ENCODE assay signal across 30 mouse cellular contexts in the genomic region with DNA sequence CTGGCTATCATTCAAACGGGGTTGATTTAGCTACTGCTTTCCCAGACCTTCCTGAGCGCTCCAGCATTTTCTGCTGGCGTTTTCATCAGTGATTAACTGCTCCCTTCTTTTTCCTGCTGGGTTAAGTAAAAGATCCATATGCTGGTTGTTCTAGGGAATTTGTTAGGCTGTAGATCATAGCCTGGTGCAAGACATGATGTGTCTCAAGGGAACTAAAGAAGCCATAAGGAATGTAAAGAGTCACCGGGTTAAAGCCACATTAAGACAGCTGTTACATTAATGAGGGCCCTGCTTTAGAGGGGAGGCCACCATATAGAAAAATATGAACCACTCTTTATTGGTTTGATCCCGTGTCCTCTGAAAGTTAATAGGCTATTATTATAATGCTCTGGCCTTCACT.
DNase-seq lines count a peak whose midpoint lies in the region; ATAC-seq lines count a peak whose summit lies in the region.
"Had no signal": no experiment of that assay in that cellular context is flagged by ENCODE, and none has a peak within 500 bp of the region (broad histone marks: within the 10 kb centered on the region; RNA-seq: fewer than 3 reads in every experiment).

No protein-coding gene starts in this region.

- no peak overlapping the region for H3K4me2 ChIP-seq in embryonic facial prominence, embryonic 14.5 days (ENCODE audit: low read depth, low read length)
- H3K4me2 ChIP-seq in limb, embryonic 12.5 days, result no peak overlapping the region
- no peak overlapping the region for H3K4me2 ChIP-seq in midbrain, embryonic 11.5 days
- H3K4me2 ChIP-seq: embryonic facial prominence, embryonic 12.5 days; heart, embryonic 13.5 days; hindbrain, embryonic 15.5 days; liver, embryonic 12.5 days had no signal

- no peak overlapping the region for H3K27ac ChIP-seq in embryonic facial prominence, embryonic 14.5 days (replicated peaks; ENCODE audit: low read depth, low read length)
- H3K27ac ChIP-seq in embryonic facial prominence, embryonic 10.5 days (replicated peaks), result no peak overlapping the region
- H3K27ac ChIP-seq in limb, embryonic 12.5 days, result 0 out of 2 replicates have a peak overlapping the region, but pooled peaks have one; percentile 42
- H3K27ac ChIP-seq in limb, embryonic 10.5 days, result no peak overlapping the region
- H3K27ac ChIP-seq in midbrain, embryonic 11.5 days (ENCODE audit: low read depth, low read length), result no peak overlapping the region
- H3K27ac ChIP-seq: embryonic facial prominence, embryonic 12.5 days; heart, embryonic 13.5 days; hindbrain, embryonic 10.5 days; hindbrain, embryonic 15.5 days; liver, embryonic 12.5 days; stomach, postnatal 0 days had no signal

- H3K9ac ChIP-seq in embryonic facial prominence, embryonic 14.5 days (ENCODE audit: low read depth, low read length), result no peak overlapping the region
- H3K9ac ChIP-seq in limb, embryonic 12.5 days (replicated peaks), result no peak overlapping the region
- no peak overlapping the region for H3K9ac ChIP-seq in midbrain, embryonic 11.5 days (ENCODE audit: low read length)
- H3K9ac ChIP-seq: embryonic facial prominence, embryonic 12.5 days; heart, embryonic 13.5 days; hindbrain, embryonic 15.5 days; liver, embryonic 12.5 days; liver, postnatal 0 days had no signal

- H3K4me1 ChIP-seq in embryonic facial prominence, embryonic 14.5 days (ENCODE audit: control insufficient read depth, insufficient read depth, low read length), result 0 out of 2 replicates have a peak, but pooled peaks cover 6% of the 10 kb centered on the region
- no peaks in the 10 kb centered on the region; the same call in 1 of the 2 replicates for H3K4me1 ChIP-seq in embryonic facial prominence, embryonic 10.5 days
- H3K4me1 ChIP-seq in limb, embryonic 12.5 days (replicated peaks), result 0 out of 2 replicates have a peak, but pooled peaks cover 8% of the 10 kb centered on the region
- H3K4me1 ChIP-seq in limb, embryonic 10.5 days, result peaks cover 10% of the 10 kb centered on the region
- H3K4me1 ChIP-seq in midbrain, embryonic 11.5 days (ENCODE audit: control insufficient read depth, insufficient read depth, low read length), result no peaks in the 10 kb centered on the region
- H3K4me1 ChIP-seq: embryonic facial prominence, embryonic 12.5 days; heart, embryonic 13.5 days; hindbrain, embryonic 10.5 days; hindbrain, embryonic 15.5 days; liver, embryonic 12.5 days; megakaryocyte, embryonic 14.5 days had no signal

- H3K9me3 ChIP-seq in embryonic facial prominence, embryonic 14.5 days (ENCODE audit: control insufficient read depth, low read length), result no peaks in the 10 kb centered on the region
- H3K9me3 ChIP-seq in embryonic facial prominence, embryonic 10.5 days, result no peaks in the 10 kb centered on the region
- H3K9me3 ChIP-seq in limb, embryonic 12.5 days, result no peaks in the 10 kb centered on the region
- no peaks in the 10 kb centered on the region for H3K9me3 ChIP-seq in limb, embryonic 10.5 days (replicated peaks)
- no peaks in the 10 kb centered on the region for H3K9me3 ChIP-seq in midbrain, embryonic 11.5 days (ENCODE audit: control insufficient read depth, low read length)
- H3K9me3 ChIP-seq: embryonic facial prominence, embryonic 12.5 days; heart, embryonic 13.5 days; hindbrain, embryonic 10.5 days; hindbrain, embryonic 15.5 days; liver, embryonic 12.5 days had no signal

- H3K36me3 ChIP-seq in embryonic facial prominence, embryonic 14.5 days (ENCODE audit: control insufficient read depth, insufficient read depth, low read length), result peaks cover 13% of the 10 kb centered on the region; the same call in 1 of the 2 replicates
- peaks cover 12% of the 10 kb centered on the region; the same call in 1 of the 2 replicates for H3K36me3 ChIP-seq in embryonic facial prominence, embryonic 10.5 days (replicated peaks)
- no peaks in the 10 kb centered on the region for H3K36me3 ChIP-seq in limb, embryonic 12.5 days
- H3K36me3 ChIP-seq in limb, embryonic 10.5 days, result no peaks in the 10 kb centered on the region
- H3K36me3 ChIP-seq in midbrain, embryonic 11.5 days (ENCODE audit: control insufficient read depth, insufficient read depth, low read length), result no peaks in the 10 kb centered on the region
- H3K36me3 ChIP-seq: embryonic facial prominence, embryonic 12.5 days; heart, embryonic 13.5 days; hindbrain, embryonic 15.5 days; liver, embryonic 12.5 days had no signal

- H3K4me3 ChIP-seq in embryonic facial prominence, embryonic 14.5 days (ENCODE audit: low read depth, low read length), result no peak overlapping the region
- no peak overlapping the region for H3K4me3 ChIP-seq in embryonic facial prominence, embryonic 10.5 days
- H3K4me3 ChIP-seq in limb, embryonic 12.5 days (replicated peaks), result no peak overlapping the region
- H3K4me3 ChIP-seq in limb, embryonic 10.5 days, result no peak overlapping the region
- no peak overlapping the region for H3K4me3 ChIP-seq in midbrain, embryonic 11.5 days (ENCODE audit: low read depth, low read length)
- H3K4me3 ChIP-seq: embryonic facial prominence, embryonic 12.5 days; erythroblast, embryonic 14.5 days; heart, embryonic 13.5 days; hindbrain, embryonic 10.5 days; hindbrain, embryonic 15.5 days; liver, embryonic 12.5 days; megakaryocyte, embryonic 14.5 days had no signal

- 32% methylated on average over 5 of the region's 5 CpGs for WGBS in embryonic facial prominence, embryonic 14.5 days
- 56% methylated on average over 5 of the region's 5 CpGs for WGBS in embryonic facial prominence, embryonic 10.5 days
- 10% methylated on average over 5 of the region's 5 CpGs for WGBS in limb, embryonic 12.5 days
- WGBS in limb, embryonic 10.5 days, result 25% methylated on average over 5 of the region's 5 CpGs
- 64% methylated on average over 5 of the region's 5 CpGs for WGBS in midbrain, embryonic 11.5 days

- no peaks in the 10 kb centered on the region; the same call in 1 of the 2 replicates for H3K27me3 ChIP-seq in embryonic facial prominence, embryonic 14.5 days (replicated peaks; ENCODE audit: control insufficient read depth, insufficient read depth, low read length)
- H3K27me3 ChIP-seq in embryonic facial prominence, embryonic 10.5 days (replicated peaks; ENCODE audit: low read depth, poor library complexity, severe bottlenecking), result peaks cover 66% of the 10 kb centered on the region
- peaks cover 31% of the 10 kb centered on the region for H3K27me3 ChIP-seq in limb, embryonic 12.5 days
- peaks cover 82% of the 10 kb centered on the region for H3K27me3 ChIP-seq in limb, embryonic 10.5 days (ENCODE audit: low read depth, poor library complexity, severe bottlenecking)
- peaks cover 2% of the 10 kb centered on the region; the same call in 1 of the 2 replicates for H3K27me3 ChIP-seq in midbrain, embryonic 11.5 days (ENCODE audit: control insufficient read depth, insufficient read depth, low read length)
- H3K27me3 ChIP-seq: liver, embryonic 12.5 days; megakaryocyte, embryonic 14.5 days had no signal

- peak; percentile 52 for DNase-seq in embryonic facial prominence, embryonic 14.5 days (ENCODE audit: low spot score)
- DNase-seq in embryonic facial prominence, embryonic 10.5 days (ENCODE audit: low spot score), result no peak
- DNase-seq in limb, embryonic 10.5 days (ENCODE audit: low spot score), result no peak
- peak; percentile 47 for DNase-seq in embryo, embryonic 11 days
- DNase-seq in mesoderm, embryonic 11.5 days (ENCODE audit: low read depth, low spot score), result peak; percentile 84
- DNase-seq in spleen, postnatal 4 days (ENCODE audit: low spot score in 2 of 2), result no peak
- DNase-seq in midbrain, embryonic 11.5 days (ENCODE audit: low spot score, missing footprints), result no peak
- DNase-seq: adrenal gland, postnatal 25 days; cerebellum, adult 11-12 months; cerebellum, adult 9-11 months; heart, postnatal 10 days; kidney, adult 8-10 months; layer of hippocampus, postnatal 36 days; liver, postnatal 0 days; lung, postnatal 4 days; midbrain, embryonic 14.5 days; spleen, adult 18-20 months; thymus, adult 18-20 months; thymus, postnatal 36 days had no signal

- no peak for ATAC-seq in embryonic facial prominence, embryonic 14.5 days (ENCODE audit: low read depth)
- ATAC-seq in limb, embryonic 12.5 days (ENCODE audit: insufficient number of reproducible peaks, insufficient read depth, low FRiP score, low TSS enrichment, low read depth), result 0 out of 2 replicates have a peak, but pooled peaks have one; percentile 47
- ATAC-seq in midbrain, embryonic 11.5 days (ENCODE audit: low FRiP score), result no peak
- ATAC-seq: CD4-positive, CD25-positive, alpha-beta regulatory T cell, adult 4 months; forebrain, embryonic 16.5 days; liver, embryonic 12.5 days; liver, postnatal 0 days had no signal

Comparison
In these comparisons a context has a peak if more than half of its experiments do, and no peak if none do; other contexts are left out.
1. DNase-seq: peak in embryonic facial prominence, embryonic 14.5 days (single experiment), embryo, embryonic 11 days (single experiment) and mesoderm, embryonic 11.5 days (single experiment); none in embryonic facial prominence, embryonic 10.5 days (single experiment), limb, embryonic 10.5 days (single experiment), spleen, postnatal 4 days (0 of 2) and midbrain, embryonic 11.5 days (single experiment).